Mouse (Mus musculus) liver, embryonic 15.5 days (tissue): ENCODE results near the gene Vrtn. TPM values are rescaled to one million over a fixed set of nuclear protein-coding genes. Genes with fewer than 3 reads are reported as not detected.

ENCODE experiments used
- ATAC-seq: fragments of 200-750 bp; cut with Nextera tagmentation; 2 replicates; pipeline ENCODE4 v1.8.0; 2017; ENCODE audit warnings: moderate number of reproducible peaks, mild to moderate bottlenecking, moderate library complexity; ENCODE audit not compliant: insufficient read depth
- H3K27ac ChIP-seq: fragments of 300-500 bp; sonication (generic); replicated peaks from 2 replicates; pipeline ENCODE4 v1.5.1; 2015; ENCODE audit warnings: mild to moderate bottlenecking, inconsistent platforms
- H3K27me3 ChIP-seq: fragments of 300-500 bp; sonication (generic); 2 replicates; pipeline ENCODE4 v1.6.1; 2015; ENCODE audit warnings: mild to moderate bottlenecking, inconsistent platforms
- H3K36me3 ChIP-seq: fragments of 300-500 bp; sonication (generic); replicated peaks from 2 replicates; pipeline ENCODE4 v1.6.1; 2015; ENCODE audit warnings: moderate library complexity, mild to moderate bottlenecking, inconsistent platforms
- H3K4me1 ChIP-seq: fragments of 300-500 bp; sonication (generic); replicated peaks from 2 replicates; pipeline ENCODE4 v1.6.1; 2015; ENCODE audit warnings: inconsistent platforms
- H3K4me2 ChIP-seq: fragments of 300-500 bp; sonication (generic); 2 replicates; pipeline ENCODE4 v1.6.1; 2015; ENCODE audit warnings: moderate library complexity, mild to moderate bottlenecking, inconsistent platforms
- H3K4me3 ChIP-seq: fragments of 300-500 bp; sonication (generic); replicated peaks from 2 replicates; pipeline ENCODE4 v1.5.1; 2015; ENCODE audit warnings: mild to moderate bottlenecking, inconsistent platforms
- H3K9ac ChIP-seq: fragments of 300-500 bp; sonication (generic); 2 replicates; pipeline ENCODE4 v1.6.1; 2015; ENCODE audit warnings: moderate library complexity, mild to moderate bottlenecking, inconsistent platforms
- H3K9me3 ChIP-seq: fragments of 300-500 bp; sonication (generic); replicated peaks from 2 replicates; pipeline ENCODE4 v1.6.1; 2016; ENCODE audit warnings: inconsistent platforms
- whole genome bisulfite sequencing: fragments of 180-500 bp; shearing (Covaris S2); methylation state at CpG from one replicate; pipeline ENCODE4 v1.1.7; 2015; ENCODE audit warnings: mixed read lengths; ENCODE audit not compliant: insufficient replicate concordance; 5-methylcytosine and 5-hydroxymethylcytosine counted together
- polyA plus RNA-seq: library from polyadenylated mRNA; unstranded; fragments of >200 nt; fragmentation: Nextera tagmentation; extraction: Ambion mirVana; gene quantifications from 2 replicates; pipeline ENCODE4 v1.2.1, GENCODE M21; 2015

Gene Vrtn
- polyA plus RNA-seq, 1 experiment from 2014 or later, result not detected

GRCm38 (mm10) chr12:84687531-84687930 lies 46.7 kb downstream of the Vrtn start:
- no peak overlapping the region for H3K27ac ChIP-seq
- H3K9ac ChIP-seq, result no peak overlapping the region
- ATAC-seq, result no peak
- H3K4me3 ChIP-seq, result no peak overlapping the region
- no peaks in the 10 kb centered on the region; the same call in 1 of the 2 replicates for H3K4me1 ChIP-seq
- no peak overlapping the region for H3K4me2 ChIP-seq
- no peaks in the 10 kb centered on the region for H3K9me3 ChIP-seq
- H3K36me3 ChIP-seq, result no peaks in the 10 kb centered on the region
- 78% methylated on average over 4 of the region's 4 CpGs for WGBS
- H3K27me3 ChIP-seq, result peaks cover under 1% of the 10 kb centered on the region; the same call in 1 of the 2 replicates

GRCm38 (mm10) chr12:84689051-84689450 lies 48.2 kb downstream of the Vrtn start:
- 71% methylated on average over 11 of the region's 11 CpGs for WGBS
- H3K4me3 ChIP-seq, result no peak overlapping the region
- no peak overlapping the region for H3K4me2 ChIP-seq
- no peaks in the 10 kb centered on the region; the same call in 1 of the 2 replicates for H3K4me1 ChIP-seq
- no peaks in the 10 kb centered on the region for H3K36me3 ChIP-seq
- no peaks in the 10 kb centered on the region for H3K9me3 ChIP-seq
- ATAC-seq, result no peak
- H3K9ac ChIP-seq, result no peak overlapping the region
- H3K27me3 ChIP-seq, result peaks cover under 1% of the 10 kb centered on the region
- H3K27ac ChIP-seq, result no peak overlapping the region

- H3K27me3 ChIP-seq, result peaks cover 22% of the 10 kb centered on the region
- no peaks in the 10 kb centered on the region; the same call in 1 of the 2 replicates for H3K4me1 ChIP-seq
- H3K4me2 ChIP-seq, result no peak overlapping the region
- H3K4me3 ChIP-seq, result no peak overlapping the region
- no peaks in the 10 kb centered on the region for H3K36me3 ChIP-seq
- no peak for ATAC-seq
- no peaks in the 10 kb centered on the region for H3K9me3 ChIP-seq
- H3K9ac ChIP-seq, result no peak overlapping the region
- H3K27ac ChIP-seq, result no peak overlapping the region
Measured at GRCm38 (mm10) chr12:84691347-84691746, 50.5 kb downstream of the Vrtn start.

- Histone ChIP-seq H3K27ac (no peak overlapping the region), H3K27me3 (peaks cover 30% of the 10 kb centered on the region), H3K36me3 (no peaks in the 10 kb centered on the region), H3K9ac (no peak overlapping the region), H3K4me1 (no peaks in the 10 kb centered on the region; the same call in 1 of the 2 replicates), H3K9me3 (no peaks in the 10 kb centered on the region), H3K4me3 (no peak overlapping the region), H3K4me2 (no peak overlapping the region)
- ATAC-seq, result no peak
- WGBS, result 40% methylated on average over 6 of the region's 6 CpGs
Measured at GRCm38 (mm10) chr12:84692141-84692540, 51.3 kb downstream of the Vrtn start.

- peak; percentile 34; the same call in 1 of the 2 replicates for ATAC-seq
- no peak within 1 kb of the TSS for H3K9ac ChIP-seq
- H3K9me3 ChIP-seq, result no peaks in the 10 kb centered on the region
- peaks cover 10% of the 10 kb centered on the region for H3K4me1 ChIP-seq
- H3K27ac ChIP-seq, result no peak within 1 kb of the TSS
- WGBS, result under 1% methylated on average over 79 of the region's 79 CpGs
- peak within 1 kb of the TSS; percentile 55 for H3K4me3 ChIP-seq
- no peaks in the 10 kb centered on the region for H3K36me3 ChIP-seq
- peak within 1 kb of the TSS; percentile 76 for H3K4me2 ChIP-seq
- peaks cover 93% of the 10 kb centered on the region for H3K27me3 ChIP-seq
Measured at GRCm38 (mm10) chr12:84698319-84699081, 57.7 kb downstream of the Vrtn start, which contains the start of gene Syndig1l. Gene Syndig1l (minus strand): TSS chr12:84698831.

Other genes starting within 250 kb of the Vrtn start
- 13.7 and 14.6 TPM in 2 replicates for gene Entpd5, start 232.0 kb upstream of the Vrtn start, polyA plus RNA-seq
- gene Bbof1, start 231.9 kb upstream of the Vrtn start, polyA plus RNA-seq, result 0.21 and 0.26 TPM in 2 replicates
- gene Rnf113a2, start 223.8 kb upstream of the Vrtn start, polyA plus RNA-seq, result 12.2 and 12.6 TPM in 2 replicates
- gene Aldh6a1, start 190.0 kb upstream of the Vrtn start, polyA plus RNA-seq, result 33.7 and 38.1 TPM in 2 replicates
- gene Lin52, start 189.6 kb upstream of the Vrtn start, polyA plus RNA-seq, result 11.9 and 13.3 TPM in 2 replicates
- gene Vsx2, start 71.3 kb upstream of the Vrtn start, polyA plus RNA-seq, result not detected in 2 replicates
- gene Abcd4, start 23.6 kb upstream of the Vrtn start, polyA plus RNA-seq, result 3.7 and 3.9 TPM in 2 replicates
- gene Syndig1l, start 57.8 kb downstream of the Vrtn start, polyA plus RNA-seq, result 0.06 and 0.10 TPM in 2 replicates
- 26.0 TPM in 2 replicates for gene Npc2, start 132.1 kb downstream of the Vrtn start, polyA plus RNA-seq
- gene Isca2, start 132.2 kb downstream of the Vrtn start, polyA plus RNA-seq, result 99.5 and 100.0 TPM in 2 replicates
- 0.26 and 0.35 TPM in 2 replicates for gene Ltbp2, start 235.5 kb downstream of the Vrtn start, polyA plus RNA-seq